Mouse (Mus musculus): ENCODE results near the gene Prkcb.

- TF ChIP-seq POLR2A (IDR thresholded peaks at IDR 0.05; ENCODE audit: low read depth, low read length) (no peak), CTCF (IDR thresholded peaks at IDR 0.05; ENCODE audit: borderline replicate concordance, insufficient read depth, low read length) (no peak)
Measured at GRCm38 (mm10) chr7:122565371-122565770, 276.8 kb downstream of the Prkcb start.

All from embryonic fibroblast, embryonic 13.5 days (primary cell).